Mouse (Mus musculus): ENCODE results near the gene Lpar3. TPM values are rescaled to one million over a fixed set of nuclear protein-coding genes. Genes with fewer than 3 reads are reported as not detected.
A peak's percentile ranks its signal among the peaks of the same experiment; 100 is the strongest.

Gene Lpar3
- total and polyA plus RNA-seq, 3 experiments = 0.11 TPM; not detected in 2

GRCm38 (mm10) chr3:146327537-146328255 lies 106.9 kb downstream of the Lpar3 start:
- Histone ChIP-seq H3K4me3 (ENCODE audit: low read depth, low read length) (no peak overlapping the region; the same call in 1 of the 2 replicates), H3K4me1 (ENCODE audit: insufficient read depth, low read depth, low read length) (peaks cover 24% of the 10 kb centered on the region), H3K27me3 (ENCODE audit: insufficient read depth, low read length) (peaks cover 24% of the 10 kb centered on the region), H3K36me3 (replicated peaks) (no peaks in the 10 kb centered on the region), H3K9me3 (replicated peaks) (no peaks in the 10 kb centered on the region)
- ATAC-seq (ENCODE audit: extremely low read depth, insufficient number of reproducible peaks, low FRiP score, poor library complexity, severe bottlenecking) = peak; percentile 61
- DNase-seq (ENCODE audit: low spot score) = peak; percentile 53
- TF ChIP-seq TAL1 (conservative IDR thresholded peaks at IDR 0.05; ENCODE audit: low read depth, low read length) (no peak), CTCF (IDR thresholded peaks at IDR 0.05; ENCODE audit: low read depth, low read length) (peak; percentile 64)

- H3K27me3 ChIP-seq (ENCODE audit: insufficient read depth, low read length) = peaks cover 24% of the 10 kb centered on the region
- ATAC-seq (ENCODE audit: extremely low read depth, insufficient number of reproducible peaks, low FRiP score, poor library complexity, severe bottlenecking) = 0 out of 2 replicates have a peak, but pooled peaks have one; percentile 54
- no peak for DNase-seq (ENCODE audit: low spot score)
- TF ChIP-seq GATA2 (IDR thresholded peaks at IDR 0.05; ENCODE audit: borderline replicate concordance, low read depth, low read length) (no peak), CTCF (IDR thresholded peaks at IDR 0.05; ENCODE audit: low read depth, low read length) (no peak), POLR2AphosphoS5 (IDR thresholded peaks at IDR 0.05; ENCODE audit: insufficient replicate concordance, low read depth, low read length) (no peak), GATA1 (IDR thresholded peaks at IDR 0.05; ENCODE audit: borderline replicate concordance, low read length) (no peak), TAL1 (conservative IDR thresholded peaks at IDR 0.05; ENCODE audit: low read depth, low read length) (no peak)
- H3K4me3 ChIP-seq (ENCODE audit: low read depth, low read length) = peak overlapping the region; percentile 8; the same call in 1 of the 2 replicates
- peaks cover 34% of the 10 kb centered on the region for H3K4me1 ChIP-seq (ENCODE audit: insufficient read depth, low read depth, low read length)
- no peaks in the 10 kb centered on the region for H3K36me3 ChIP-seq (replicated peaks)
- H3K9me3 ChIP-seq (replicated peaks) = no peaks in the 10 kb centered on the region
These were observed 108.0 kb downstream of the Lpar3 start for GRCm38 (mm10) chr3:146328749-146329148.

- DNase-seq (ENCODE audit: low spot score) (no peak), ATAC-seq (ENCODE audit: extremely low read depth, insufficient number of reproducible peaks, low FRiP score, poor library complexity, severe bottlenecking) (no peak)
- H3K27me3 ChIP-seq (ENCODE audit: insufficient read depth, low read length) = peaks cover 12% of the 10 kb centered on the region
- TF ChIP-seq POLR2AphosphoS5 (IDR thresholded peaks at IDR 0.05; ENCODE audit: insufficient replicate concordance, low read depth, low read length) = no peak
- no peak for TF ChIP-seq TAL1 (conservative IDR thresholded peaks at IDR 0.05; ENCODE audit: low read depth, low read length)
- no peak for TF ChIP-seq CTCF (IDR thresholded peaks at IDR 0.05; ENCODE audit: low read depth, low read length)
- no peak for TF ChIP-seq GATA2 (IDR thresholded peaks at IDR 0.05; ENCODE audit: borderline replicate concordance, low read depth, low read length)
- TF ChIP-seq GATA1 (IDR thresholded peaks at IDR 0.05; ENCODE audit: borderline replicate concordance, low read length) = no peak
- H3K36me3 ChIP-seq (replicated peaks) = no peaks in the 10 kb centered on the region
- H3K4me1 ChIP-seq (ENCODE audit: insufficient read depth, low read depth, low read length) = peaks cover 31% of the 10 kb centered on the region
- no peak overlapping the region for H3K4me3 ChIP-seq (ENCODE audit: low read depth, low read length)
- H3K9me3 ChIP-seq (replicated peaks) = no peaks in the 10 kb centered on the region
These were observed 111.1 kb downstream of the Lpar3 start for GRCm38 (mm10) chr3:146331819-146332218.

GRCm38 (mm10) chr3:146333270-146333669 lies 112.5 kb downstream of the Lpar3 start:
- H3K36me3 ChIP-seq (replicated peaks) = no peaks in the 10 kb centered on the region
- no peak overlapping the region for H3K4me3 ChIP-seq (ENCODE audit: low read depth, low read length)
- H3K9me3 ChIP-seq (replicated peaks) = no peaks in the 10 kb centered on the region
- peaks cover 22% of the 10 kb centered on the region for H3K4me1 ChIP-seq (ENCODE audit: insufficient read depth, low read depth, low read length)
- no peak for DNase-seq (ENCODE audit: low spot score)
- no peak for ATAC-seq (ENCODE audit: extremely low read depth, insufficient number of reproducible peaks, low FRiP score, poor library complexity, severe bottlenecking)
- TF ChIP-seq GATA2 (IDR thresholded peaks at IDR 0.05; ENCODE audit: borderline replicate concordance, low read depth, low read length) (no peak), CTCF (IDR thresholded peaks at IDR 0.05; ENCODE audit: low read depth, low read length) (no peak), GATA1 (IDR thresholded peaks at IDR 0.05; ENCODE audit: borderline replicate concordance, low read length) (no peak), TAL1 (conservative IDR thresholded peaks at IDR 0.05; ENCODE audit: low read depth, low read length) (no peak), POLR2AphosphoS5 (IDR thresholded peaks at IDR 0.05; ENCODE audit: insufficient replicate concordance, low read depth, low read length) (no peak)
- peaks cover 21% of the 10 kb centered on the region for H3K27me3 ChIP-seq (ENCODE audit: insufficient read depth, low read length)

GRCm38 (mm10) chr3:146334070-146334469 lies 113.3 kb downstream of the Lpar3 start:
- H3K4me3 ChIP-seq (ENCODE audit: low read depth, low read length) = no peak overlapping the region
- no peaks in the 10 kb centered on the region for H3K9me3 ChIP-seq (replicated peaks)
- peaks cover 24% of the 10 kb centered on the region for H3K27me3 ChIP-seq (ENCODE audit: insufficient read depth, low read length)
- H3K36me3 ChIP-seq (replicated peaks) = no peaks in the 10 kb centered on the region
- TF ChIP-seq GATA1 (IDR thresholded peaks at IDR 0.05; ENCODE audit: borderline replicate concordance, low read length) = no peak
- no peak for TF ChIP-seq CTCF (IDR thresholded peaks at IDR 0.05; ENCODE audit: low read depth, low read length)
- TF ChIP-seq GATA2 (IDR thresholded peaks at IDR 0.05; ENCODE audit: borderline replicate concordance, low read depth, low read length) = no peak
- no peak for TF ChIP-seq POLR2AphosphoS5 (IDR thresholded peaks at IDR 0.05; ENCODE audit: insufficient replicate concordance, low read depth, low read length)
- no peak for TF ChIP-seq TAL1 (conservative IDR thresholded peaks at IDR 0.05; ENCODE audit: low read depth, low read length)
- H3K4me1 ChIP-seq (ENCODE audit: insufficient read depth, low read depth, low read length) = peaks cover 16% of the 10 kb centered on the region
- ATAC-seq (ENCODE audit: extremely low read depth, insufficient number of reproducible peaks, low FRiP score, poor library complexity, severe bottlenecking) (no peak), DNase-seq (ENCODE audit: low spot score) (no peak)

Other genes starting within 250 kb of the Lpar3 start
- 0.34 TPM in 1 of 2 replicates, not detected in the other for gene Syde2, start 233.1 kb upstream of the Lpar3 start, total RNA-seq (2014; fragmentation: Nextera tagmentation)
- 0.12 and 0.76 TPM in 2 replicates for gene Syde2, start 233.1 kb upstream of the Lpar3 start, total RNA-seq (2017)
- 0.02 TPM in 1 of 2 replicates, not detected in the other for gene Syde2, start 233.1 kb upstream of the Lpar3 start, polyA plus RNA-seq (2012)
- not detected in 2 replicates for gene Wdr63, start 112.8 kb upstream of the Lpar3 start, total RNA-seq (2014; fragmentation: Nextera tagmentation)
- 0.35 TPM in 1 of 2 replicates, not detected in the other for gene Wdr63, start 112.8 kb upstream of the Lpar3 start, total RNA-seq (2017)
- not detected in 2 replicates for gene Wdr63, start 112.8 kb upstream of the Lpar3 start, polyA plus RNA-seq (2012)
- gene Mcoln3, start 103.5 kb upstream of the Lpar3 start, total RNA-seq (2014; fragmentation: Nextera tagmentation) = not detected in 2 replicates
- gene Mcoln3, start 103.5 kb upstream of the Lpar3 start, total RNA-seq (2017) = not detected in 2 replicates
- not detected in 2 replicates for gene Mcoln3, start 103.5 kb upstream of the Lpar3 start, polyA plus RNA-seq (2012)
- gene Mcoln2, start 71.1 kb upstream of the Lpar3 start, total RNA-seq (2014; fragmentation: Nextera tagmentation) = not detected in 2 replicates
- 0.12 and 0.66 TPM in 2 replicates for gene Mcoln2, start 71.1 kb upstream of the Lpar3 start, total RNA-seq (2017)
- gene Mcoln2, start 71.1 kb upstream of the Lpar3 start, polyA plus RNA-seq (2012) = not detected in 2 replicates
- 64.0 and 74.2 TPM in 2 replicates for gene Ssx2ip, start 183.7 kb downstream of the Lpar3 start, total RNA-seq (2014; fragmentation: Nextera tagmentation)
- 53.4 and 58.6 TPM in 2 replicates for gene Ssx2ip, start 183.7 kb downstream of the Lpar3 start, total RNA-seq (2017)
- gene Ssx2ip, start 183.7 kb downstream of the Lpar3 start, polyA plus RNA-seq (2012) = 12.8 and 13.7 TPM in 2 replicates
- gene Ctbs, start 228.8 kb downstream of the Lpar3 start, total RNA-seq (2014; fragmentation: Nextera tagmentation) = 27.6 and 40.9 TPM in 2 replicates
- gene Ctbs, start 228.8 kb downstream of the Lpar3 start, total RNA-seq (2017) = 14.7 and 16.7 TPM in 2 replicates
- gene Ctbs, start 228.8 kb downstream of the Lpar3 start, polyA plus RNA-seq (2012) = 20.5 and 27.5 TPM in 2 replicates